Mouse (Mus musculus) brain, embryonic 14.5 days (tissue): ENCODE measurements around the gene Pimreg. TPM values are rescaled to one million over a fixed set of nuclear protein-coding genes. Genes with fewer than 3 reads are reported as not detected.

Source experiments
- DNase-seq: peaks from one replicate; pipeline ENCODE4 v3.0.0-alpha.2; 2011; ENCODE audit warnings: low read depth
- CTCF ChIP-seq: fragments of 200-500 bp; IDR thresholded peaks from 2 replicates; pipeline ENCODE4 v1.5.1; 2012; ENCODE audit warnings: inconsistent platforms, mild to moderate bottlenecking, moderate library complexity, borderline replicate concordance; ENCODE audit not compliant: insufficient read depth, insufficient read length; ENCODE audit errors: extremely low read depth
- POLR2A ChIP-seq: fragments of 200-500 bp; IDR thresholded peaks from 2 replicates; pipeline ENCODE4 v1.6.1; 2012; ENCODE audit warnings: mild to moderate bottlenecking, inconsistent platforms, borderline replicate concordance; ENCODE audit not compliant: poor library complexity, insufficient read depth, insufficient read length, severe bottlenecking; ENCODE audit errors: extremely low read depth
- polyA plus RNA-seq: library from polyadenylated mRNA; depleted of rRNA; stranded (reverse); fragments of >200 nt; gene quantifications from 2 replicates; pipeline ENCODE4 v1.2.3, GENCODE M21; 2012

The Pimreg gene
- polyA plus RNA-seq, 1 experiment = 29.9 TPM

DNA sequence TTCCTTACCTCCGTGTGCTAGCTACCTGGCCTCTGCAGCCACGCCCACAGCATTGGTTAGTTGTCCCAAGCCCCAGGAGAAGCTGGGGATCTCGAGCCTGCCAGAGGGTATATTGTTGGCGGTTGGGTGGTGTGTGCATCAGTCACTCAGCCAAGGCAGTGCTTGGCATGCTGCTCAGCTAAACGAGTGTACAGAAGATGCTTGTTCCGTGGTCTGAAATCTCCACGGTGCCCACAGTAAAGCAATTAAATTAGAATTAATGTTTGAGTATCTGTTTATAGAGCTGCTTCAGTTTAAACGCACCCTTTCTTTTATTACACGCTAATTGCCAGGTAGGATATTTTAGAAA is 24.6 kb upstream of the Pimreg start:
- DNase-seq = peak; percentile 56

DNA sequence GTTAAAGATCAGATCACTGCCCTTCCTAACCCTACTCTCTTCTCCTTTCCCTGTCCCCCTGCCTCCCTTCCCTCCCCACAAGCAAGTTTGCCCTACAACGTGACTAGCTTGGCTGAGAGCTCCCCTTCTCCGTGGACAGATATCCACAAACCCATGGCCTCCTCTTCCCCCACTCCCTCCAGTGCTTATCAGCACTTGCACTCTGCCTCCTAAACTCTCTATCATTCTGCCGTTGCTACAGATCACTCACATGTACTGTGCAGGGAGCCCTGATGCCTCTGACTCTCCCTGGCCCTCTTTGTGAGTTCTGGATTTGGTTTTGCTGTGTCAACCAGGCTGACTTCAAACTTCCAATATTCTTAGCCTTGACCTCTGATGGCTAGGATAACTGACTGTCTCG is 20.8 kb upstream of the Pimreg start:
- no peak for DNase-seq
- no peak for TF ChIP-seq POLR2A
- no peak for TF ChIP-seq CTCF

More for the DNA sequence above, 24.6 kb upstream of the Pimreg start:
- TF ChIP-seq CTCF = no peak

DNA sequence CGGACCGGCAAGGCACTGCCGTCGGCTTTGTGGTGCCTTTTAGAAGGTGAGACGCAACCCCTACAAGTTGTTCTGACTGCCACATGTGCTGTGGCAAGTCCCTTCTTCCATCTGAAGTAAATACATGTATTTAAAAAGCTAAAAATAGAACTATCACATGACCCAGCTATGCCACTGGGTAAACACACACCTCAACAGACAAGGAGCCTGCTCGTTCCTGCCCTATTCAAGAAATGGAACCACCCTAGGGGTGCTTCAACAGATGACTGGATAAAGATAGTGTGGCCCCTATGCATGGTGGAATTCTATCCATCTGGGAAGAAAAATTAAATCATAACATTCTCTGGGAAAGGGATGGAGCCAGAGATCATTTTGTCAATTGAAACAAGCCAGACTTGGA is 19.0 kb upstream of the Pimreg start:
- no peak for DNase-seq
- no peak for TF ChIP-seq CTCF
- TF ChIP-seq POLR2A = no peak

DNA sequence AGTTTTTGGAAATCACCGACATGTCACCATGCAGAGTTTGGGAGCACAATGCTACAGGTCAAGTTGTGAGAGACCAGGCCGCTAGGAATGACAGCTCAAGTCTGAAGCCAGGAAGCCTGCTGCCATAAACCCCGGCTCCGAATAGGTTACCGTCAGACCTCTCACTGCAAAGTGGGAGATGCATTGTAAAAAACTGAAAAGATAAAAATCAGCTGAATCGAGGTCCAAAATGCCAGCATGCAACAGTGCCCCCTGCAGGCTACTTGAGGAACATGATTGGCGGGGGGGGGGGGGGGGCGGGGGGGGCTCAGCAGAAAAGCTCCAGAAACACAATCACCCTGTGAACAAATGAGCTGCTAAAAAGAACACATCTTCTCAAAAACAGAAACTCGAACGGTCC is 18.3 kb upstream of the Pimreg start:
- DNase-seq = peak; percentile 61
- peak; percentile 55; the same call in 1 of the 2 replicates for TF ChIP-seq CTCF
- TF ChIP-seq POLR2A = no peak

DNA sequence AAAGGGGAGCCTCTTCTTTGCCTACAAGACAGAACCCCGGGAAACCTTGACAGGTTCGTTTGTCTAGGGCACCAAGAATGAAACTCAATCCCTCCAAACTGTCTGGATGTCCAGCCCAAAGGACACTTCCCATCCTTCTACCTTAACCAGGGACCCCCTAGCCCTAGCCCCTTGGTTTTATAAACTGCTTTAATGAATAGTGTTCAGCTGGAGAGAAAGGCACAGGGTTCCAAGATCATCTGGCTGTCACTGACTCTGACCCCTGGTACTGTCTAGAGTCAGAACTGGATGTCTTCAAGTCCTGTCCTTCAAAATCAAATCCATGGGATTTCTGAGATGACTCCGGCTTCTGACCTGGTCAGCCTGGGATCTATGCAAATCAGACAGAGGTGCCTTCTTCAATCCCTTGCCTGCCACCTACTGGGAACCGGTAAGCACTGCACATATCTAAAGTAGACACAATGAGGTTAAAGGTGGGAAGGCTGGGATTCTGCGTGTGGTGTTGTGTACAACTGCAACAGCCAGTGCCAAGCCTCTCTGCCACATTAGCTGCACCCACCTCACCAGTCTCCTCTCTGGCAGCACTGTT is 17.5 kb upstream of the Pimreg start:
- TF ChIP-seq CTCF = peak; percentile 81
- no peak for TF ChIP-seq POLR2A
- peak; percentile 86 for DNase-seq

DNA sequence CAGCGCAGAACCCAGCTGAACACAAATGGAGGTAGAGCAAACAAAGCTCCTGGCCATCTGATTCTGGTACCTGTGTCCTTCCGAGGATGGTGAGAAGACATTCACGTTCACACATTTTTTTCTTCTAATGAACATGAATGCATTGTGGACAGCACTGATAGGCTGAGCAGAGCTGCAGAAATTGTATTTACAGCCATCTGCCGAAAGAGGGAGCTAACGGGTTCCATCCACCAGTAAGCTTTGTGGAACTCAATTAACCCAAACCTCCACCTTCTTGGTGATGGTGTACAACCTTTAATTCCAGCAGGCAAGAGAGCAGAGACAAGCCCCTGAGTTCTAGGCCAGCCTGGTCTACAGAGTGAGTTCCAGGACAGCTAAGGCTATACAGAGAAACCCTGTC is 16.0 kb upstream of the Pimreg start:
- peak; percentile 63 for DNase-seq
- no peak for TF ChIP-seq POLR2A
- peak; percentile 51; the same call in 1 of the 2 replicates for TF ChIP-seq CTCF

DNA sequence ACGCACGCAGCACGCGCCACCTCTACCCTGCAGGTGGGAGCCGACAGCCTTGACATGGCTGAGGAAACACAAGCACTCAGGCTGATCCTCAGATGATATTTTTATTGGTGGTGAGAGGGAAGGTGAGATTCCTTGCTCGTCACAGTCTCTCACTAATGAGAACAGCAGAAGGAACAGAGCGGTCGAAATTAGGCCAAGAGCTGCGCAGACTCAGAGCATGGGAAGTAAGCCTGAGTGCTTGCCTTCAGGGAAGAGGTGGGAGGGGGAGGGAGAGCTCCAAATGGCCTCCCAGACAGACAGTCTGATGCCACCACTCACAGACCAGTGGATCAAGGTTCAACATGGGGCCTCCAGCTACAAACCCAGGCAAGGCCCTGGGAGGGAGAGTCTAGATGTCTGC is 15.3 kb upstream of the Pimreg start:
- TF ChIP-seq CTCF (no peak), POLR2A (no peak)
- no peak for DNase-seq

DNA sequence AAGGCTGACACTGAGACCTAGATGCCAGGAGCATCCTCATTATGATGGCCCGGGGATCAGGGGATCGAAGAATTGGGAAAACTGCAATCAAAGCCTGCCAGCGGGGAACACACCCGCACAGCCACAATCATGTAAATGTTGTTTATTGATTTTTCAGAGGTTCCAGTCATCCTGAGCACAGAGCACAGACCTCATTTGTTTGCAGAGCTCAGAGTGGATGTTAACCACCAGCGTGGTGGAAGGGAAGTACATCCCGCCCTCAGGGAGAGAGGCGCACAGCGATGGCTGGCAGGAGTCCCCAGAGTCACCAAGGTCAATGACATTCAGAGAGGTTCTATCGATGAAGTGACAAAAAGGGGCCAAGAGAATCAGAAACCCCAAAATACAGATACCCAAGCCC is 14.0 kb upstream of the Pimreg start:
- no peak for DNase-seq
- TF ChIP-seq POLR2A (no peak), CTCF (no peak)

DNA sequence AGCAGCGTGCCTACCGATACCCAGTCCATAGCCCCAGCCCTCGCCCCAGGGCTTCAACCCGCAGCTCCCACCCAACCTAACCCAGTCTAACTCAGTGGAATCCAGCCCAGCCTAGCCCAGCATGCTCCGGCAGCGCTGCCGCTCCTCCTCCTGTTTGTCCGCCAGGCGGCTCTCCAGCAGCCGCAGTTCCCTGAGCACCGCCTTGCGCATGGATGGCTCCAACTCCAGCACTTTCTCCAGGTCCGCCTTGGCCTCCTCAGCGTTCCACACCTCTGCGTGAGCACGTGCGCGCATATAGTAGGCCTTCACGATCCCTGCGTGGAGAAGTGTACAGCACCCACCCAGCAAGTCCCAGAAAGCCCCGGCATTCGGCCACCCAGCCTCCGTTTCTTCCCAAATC is 12.7 kb upstream of the Pimreg start:
- DNase-seq = peak; percentile 73
- no peak for TF ChIP-seq POLR2A
- TF ChIP-seq CTCF = peak; percentile 75

DNA sequence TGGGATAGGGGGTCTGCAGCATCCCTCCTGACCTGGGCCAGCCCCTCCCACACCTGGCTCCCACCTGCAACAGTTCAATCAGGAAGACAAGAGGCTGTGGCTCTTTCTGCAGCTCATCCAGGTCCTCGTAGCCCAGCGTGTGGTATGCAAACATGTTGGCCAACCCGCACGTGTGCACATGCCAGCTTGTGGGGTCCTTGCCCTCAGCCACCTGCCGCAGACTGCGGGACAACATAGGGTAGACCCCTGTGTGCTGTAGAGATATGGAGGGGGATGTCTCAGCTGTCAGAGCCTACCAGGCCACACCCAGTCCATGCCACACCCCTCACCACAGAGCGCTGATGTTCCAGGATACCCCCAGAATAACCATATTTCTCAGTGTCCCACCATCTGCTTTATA is 10.5 kb upstream of the Pimreg start:
- TF ChIP-seq CTCF = no peak

DNA sequence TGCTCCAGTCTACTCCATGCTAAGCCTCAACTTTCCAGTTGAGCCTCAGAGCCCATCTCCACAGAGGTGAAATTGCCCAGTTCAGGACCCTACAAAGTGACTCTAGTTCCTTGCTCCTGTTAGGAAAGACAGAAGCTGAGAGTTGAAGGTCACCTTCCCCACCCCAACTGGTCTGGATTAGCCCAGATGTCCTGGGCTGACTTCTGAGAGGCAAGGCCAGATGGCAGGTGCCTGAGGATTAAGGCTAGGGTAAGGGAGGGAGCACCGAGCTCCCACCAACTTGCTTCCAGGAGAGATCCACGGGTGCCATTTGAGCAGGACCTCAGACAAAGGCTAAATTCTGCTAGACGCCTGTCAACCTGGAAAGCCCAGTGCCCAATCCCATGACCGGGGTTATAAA is 9.7 kb upstream of the Pimreg start:
- TF ChIP-seq CTCF (no peak), POLR2A (no peak)
- DNase-seq = no peak

More for the DNA sequence above, 10.5 kb upstream of the Pimreg start:
- no peak for DNase-seq

DNA sequence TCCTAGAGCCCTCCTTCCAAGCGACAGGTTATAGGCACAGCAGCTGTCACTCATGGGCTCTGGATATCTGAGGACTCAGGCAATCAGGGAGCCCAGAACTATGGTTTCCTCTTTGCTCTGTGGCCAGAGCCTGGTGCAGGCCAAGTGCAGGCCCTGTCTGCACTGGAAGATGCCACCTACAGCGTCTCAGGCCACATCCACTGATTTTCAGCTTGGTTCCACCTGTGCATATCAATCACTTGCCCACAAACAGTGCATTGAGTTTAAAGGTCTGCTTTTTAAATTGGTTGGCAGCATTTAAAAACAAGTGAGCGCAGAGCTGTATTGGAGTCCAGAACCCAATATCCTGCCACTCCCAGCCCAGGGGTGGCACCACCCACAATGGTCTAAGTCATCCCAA is 9.2 kb upstream of the Pimreg start:
- DNase-seq = no peak
- TF ChIP-seq POLR2A (no peak), CTCF (no peak)

DNA sequence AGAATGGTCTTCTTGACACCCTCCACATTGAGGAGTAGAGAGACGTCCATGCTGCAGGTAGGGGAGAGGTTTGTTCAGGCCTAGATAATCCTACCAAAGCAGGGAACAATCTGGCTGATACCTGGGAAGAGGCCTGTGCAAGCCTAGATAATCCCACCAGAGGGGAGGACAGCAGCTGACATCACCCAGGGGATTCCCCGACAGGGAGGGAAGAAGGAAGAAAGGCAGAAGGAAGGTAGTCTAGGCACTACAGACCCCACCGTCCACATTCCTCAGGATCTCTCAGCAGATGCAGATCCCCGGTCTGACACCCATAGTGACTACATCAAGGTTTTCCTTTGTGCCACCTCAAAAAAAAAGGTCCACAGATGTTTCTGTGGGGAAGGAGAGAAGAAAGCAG is 4.4 kb upstream of the Pimreg start, which contains the start of gene Aipl1:
Gene Aipl1, minus strand, starts transcription at position 101 of the 400 bp plus-strand sequence.
- TF ChIP-seq POLR2A (no peak), CTCF (no peak)
- DNase-seq = no peak

DNA sequence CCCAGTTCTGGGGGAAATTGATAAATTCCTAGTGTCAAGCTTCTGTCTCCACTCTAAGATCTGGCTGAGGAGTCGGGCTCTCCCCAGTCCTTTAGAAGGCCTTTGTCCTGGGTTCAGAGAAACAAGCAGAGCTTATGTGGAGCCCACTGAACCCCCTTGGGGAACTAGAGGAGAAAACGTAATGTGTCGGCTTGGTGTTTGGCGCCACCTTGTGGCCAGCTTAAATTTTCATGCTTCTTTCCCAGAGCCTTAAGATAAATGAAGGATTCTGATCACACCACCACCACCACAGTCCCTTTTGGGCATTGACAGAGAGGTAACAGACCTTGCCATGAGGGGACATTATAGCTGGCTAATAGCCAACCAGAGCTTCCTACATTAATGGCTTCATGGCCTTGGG is 3.8 kb upstream of the Pimreg start:
- TF ChIP-seq CTCF (peak; percentile 89), POLR2A (no peak)
- DNase-seq = peak; percentile 93
